Mouse (Mus musculus) E14TG2a.4 (cell line): ENCODE results near the gene Foxj3.

Experiments
- H3K27me3 ChIP-seq: 2 replicates; pipeline ENCODE4 v1.6.1; 2014; ENCODE audit warnings: low read length, control low read depth; ENCODE audit not compliant: insufficient read depth
- H3K36me3 ChIP-seq: 2 replicates; pipeline ENCODE4 v1.6.1; 2014; ENCODE audit warnings: low read length, control low read depth; ENCODE audit not compliant: insufficient read depth
- H3K4me1 ChIP-seq: replicated peaks from 2 replicates; pipeline ENCODE4 v1.6.1; 2014; ENCODE audit warnings: low read depth, low read length, control low read depth
- H3K4me3 ChIP-seq: replicated peaks from 2 replicates; pipeline ENCODE4 v1.5.1; 2014; ENCODE audit warnings: mild to moderate bottlenecking, low read length
- H3K9me3 ChIP-seq: 2 replicates; pipeline ENCODE4 v1.6.1; 2014; ENCODE audit warnings: low read length, control low read depth
- CTCF ChIP-seq: conservative IDR thresholded peaks from 2 replicates; pipeline ENCODE4 v1.5.1; 2014; ENCODE audit warnings: low read length
- NANOG ChIP-seq: IDR thresholded peaks from 2 replicates; pipeline ENCODE4 v1.6.1; 2014; ENCODE audit warnings: borderline replicate concordance, low read length, mixed read lengths
- POU5F1 ChIP-seq: IDR thresholded peaks from 2 replicates; pipeline ENCODE4 v1.6.1; 2014; ENCODE audit warnings: low read length, borderline replicate concordance

The Foxj3 gene

DNA sequence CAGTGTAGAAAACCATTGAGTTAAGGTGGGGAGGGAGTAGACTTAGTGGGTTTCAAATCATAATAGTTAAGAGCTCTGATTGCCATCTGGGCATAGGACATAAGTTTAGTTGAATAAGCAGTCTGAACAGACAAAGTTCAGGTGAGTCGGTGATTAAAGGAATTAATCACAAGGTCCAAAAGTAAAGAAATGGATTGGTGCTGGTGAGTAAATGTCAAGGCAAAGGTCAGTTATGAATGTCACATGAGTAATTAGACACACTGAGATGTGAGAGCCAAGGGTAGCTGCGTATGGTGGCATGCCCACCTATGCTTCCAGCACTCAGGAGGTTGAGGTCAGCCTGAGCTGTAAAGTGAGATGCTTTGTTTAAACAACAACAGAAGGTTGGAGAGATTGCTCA lies 52.6 kb downstream of the Foxj3 start:
- TF ChIP-seq NANOG (no peak), CTCF (no peak), POU5F1 (no peak)
- H3K27me3 ChIP-seq = no peaks in the 10 kb centered on the region
- no peak overlapping the region for H3K4me3 ChIP-seq
- peaks cover 26% of the 10 kb centered on the region; the same call in 1 of the 2 replicates for H3K36me3 ChIP-seq
- peaks cover 23% of the 10 kb centered on the region for H3K4me1 ChIP-seq
- H3K9me3 ChIP-seq = no peaks in the 10 kb centered on the region

GRCm38 (mm10) chr4:119590027-119590426 lies 53.2 kb downstream of the Foxj3 start:
- Histone ChIP-seq H3K27me3 (no peaks in the 10 kb centered on the region), H3K36me3 (peaks cover 20% of the 10 kb centered on the region; the same call in 1 of the 2 replicates), H3K9me3 (no peaks in the 10 kb centered on the region), H3K4me1 (peaks cover 23% of the 10 kb centered on the region), H3K4me3 (no peak overlapping the region)
- TF ChIP-seq NANOG (no peak), CTCF (no peak), POU5F1 (no peak)

DNA sequence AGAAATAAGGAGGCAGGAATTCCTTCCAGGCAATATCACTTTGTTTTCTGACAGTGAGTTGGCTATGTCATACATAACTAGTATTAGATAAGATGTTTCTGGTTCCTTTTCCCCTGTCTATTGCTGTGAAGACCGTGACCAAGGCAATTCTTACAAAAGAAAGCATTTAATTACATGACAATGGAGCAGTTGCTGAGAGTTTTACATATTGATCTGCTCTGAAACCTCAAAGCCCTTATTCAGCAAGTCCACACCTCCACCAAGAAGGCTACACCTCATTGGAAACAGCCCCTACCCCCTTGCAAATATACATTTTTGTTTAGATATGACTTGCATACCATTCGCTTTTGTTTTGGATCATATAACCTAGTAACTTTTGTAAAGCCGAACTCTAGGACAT lies 55.7 kb downstream of the Foxj3 start:
- no peaks in the 10 kb centered on the region for H3K27me3 ChIP-seq
- TF ChIP-seq CTCF = no peak
- TF ChIP-seq POU5F1 = peak; percentile 74; the same call in 1 of the 2 replicates
- peak; percentile 85 for TF ChIP-seq NANOG
- H3K9me3 ChIP-seq = no peaks in the 10 kb centered on the region
- no peak overlapping the region for H3K4me3 ChIP-seq
- peaks cover 23% of the 10 kb centered on the region for H3K4me1 ChIP-seq
- peaks cover 6% of the 10 kb centered on the region; the same call in 1 of the 2 replicates for H3K36me3 ChIP-seq

- Histone ChIP-seq H3K27me3 (no peaks in the 10 kb centered on the region), H3K4me3 (no peak overlapping the region), H3K36me3 (no peaks in the 10 kb centered on the region), H3K4me1 (peaks cover 23% of the 10 kb centered on the region), H3K9me3 (no peaks in the 10 kb centered on the region)
- TF ChIP-seq POU5F1 (no peak), NANOG (no peak), CTCF (no peak)
These were observed 57.5 kb downstream of the Foxj3 start for GRCm38 (mm10) chr4:119594331-119594730.

- Histone ChIP-seq H3K36me3 (peaks cover 11% of the 10 kb centered on the region), H3K4me1 (no peaks in the 10 kb centered on the region), H3K9me3 (no peaks in the 10 kb centered on the region), H3K4me3 (no peak overlapping the region), H3K27me3 (no peaks in the 10 kb centered on the region)
- TF ChIP-seq CTCF (no peak), POU5F1 (no peak), NANOG (no peak)
These were observed 62.8 kb downstream of the Foxj3 start for GRCm38 (mm10) chr4:119599605-119600004.

DNA sequence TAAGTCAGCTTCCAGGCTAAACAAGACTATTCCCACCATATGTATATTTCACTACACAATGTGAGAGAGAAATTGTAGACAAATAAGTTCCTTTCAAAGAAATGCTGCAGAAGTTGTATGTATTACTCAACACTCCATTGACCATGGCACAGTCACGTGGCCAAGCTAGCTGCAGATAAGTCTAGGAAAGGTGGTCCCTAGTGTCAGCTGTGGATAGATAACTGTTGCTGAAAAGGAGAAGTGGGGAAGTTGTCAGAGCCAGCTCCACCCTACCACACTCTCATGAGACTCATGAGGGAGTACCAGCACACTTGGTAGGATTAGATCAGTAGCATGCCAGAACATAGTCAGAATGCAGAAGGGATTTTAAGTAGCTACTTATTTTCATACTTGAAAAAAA lies 72.7 kb downstream of the Foxj3 start:
- H3K9me3 ChIP-seq = no peaks in the 10 kb centered on the region
- no peaks in the 10 kb centered on the region for H3K27me3 ChIP-seq
- H3K36me3 ChIP-seq = peaks cover 16% of the 10 kb centered on the region; the same call in 1 of the 2 replicates
- TF ChIP-seq CTCF (no peak), POU5F1 (no peak), NANOG (no peak)
- H3K4me3 ChIP-seq = no peak overlapping the region
- no peaks in the 10 kb centered on the region for H3K4me1 ChIP-seq

GRCm38 (mm10) chr4:119614078-119614477 lies 77.3 kb downstream of the Foxj3 start:
- no peak overlapping the region for H3K4me3 ChIP-seq
- no peaks in the 10 kb centered on the region for H3K4me1 ChIP-seq
- H3K27me3 ChIP-seq = no peaks in the 10 kb centered on the region
- no peaks in the 10 kb centered on the region for H3K9me3 ChIP-seq
- H3K36me3 ChIP-seq = peaks cover 20% of the 10 kb centered on the region
- TF ChIP-seq NANOG (no peak), CTCF (no peak), POU5F1 (no peak)

- Histone ChIP-seq H3K36me3 (peaks cover 27% of the 10 kb centered on the region), H3K9me3 (no peaks in the 10 kb centered on the region)
- TF ChIP-seq CTCF (no peak), POU5F1 (no peak), NANOG (no peak)
These were observed 77.9 kb downstream of the Foxj3 start for GRCm38 (mm10) chr4:119614724-119615123.

DNA sequence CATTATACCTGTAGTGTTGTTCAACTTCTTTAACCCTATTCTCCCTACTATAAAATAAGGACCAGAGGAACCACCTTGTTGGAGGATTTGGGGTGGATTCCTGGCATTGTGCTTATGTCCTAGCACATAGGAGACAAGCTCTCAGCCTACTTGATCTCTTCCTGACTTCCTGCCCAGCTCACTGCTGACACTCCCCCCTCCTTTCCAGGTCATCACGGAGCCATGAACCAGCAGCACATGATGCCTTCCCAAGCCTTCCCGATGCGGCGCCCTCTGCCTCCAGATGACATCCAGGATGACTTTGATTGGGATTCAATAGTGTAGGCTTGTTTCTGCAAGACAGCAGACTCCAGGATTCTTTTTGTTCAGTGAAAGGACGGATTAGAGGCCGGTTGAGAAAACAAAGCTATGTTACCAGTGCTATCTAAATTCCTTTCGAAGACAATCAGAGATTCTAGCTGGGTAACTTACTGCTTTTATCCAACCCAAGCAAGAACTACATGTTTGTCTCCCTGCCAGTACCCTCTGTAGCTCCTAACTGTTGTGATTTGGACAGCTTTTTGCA lies 89.4 kb downstream of the Foxj3 start:
- TF ChIP-seq POU5F1 (no peak), CTCF (no peak), NANOG (peak; percentile 67; the same call in 1 of the 2 replicates)
- Histone ChIP-seq H3K4me1 (peaks cover 22% of the 10 kb centered on the region), H3K36me3 (peaks cover 85% of the 10 kb centered on the region), H3K27me3 (no peaks in the 10 kb centered on the region), H3K4me3 (no peak overlapping the region), H3K9me3 (no peaks in the 10 kb centered on the region)

More at GRCm38 (mm10) chr4:119614724-119615123, 77.9 kb downstream of the Foxj3 start:
- Histone ChIP-seq H3K4me3 (no peak overlapping the region), H3K4me1 (no peaks in the 10 kb centered on the region), H3K27me3 (no peaks in the 10 kb centered on the region)
